Mouse (Mus musculus) forebrain, postnatal 0 days (tissue): Measurements from ENCODE around the gene R3hcc1l. TPM values are rescaled to one million over a fixed set of nuclear protein-coding genes. Genes with fewer than 3 reads are reported as not detected.
A peak's percentile ranks its signal among the peaks of the same experiment; 100 is the strongest.

Source experiments
- ATAC-seq: fragments of 200-750 bp; cut with Nextera tagmentation; 2 replicates; pipeline ENCODE4 v1.8.0; 2017; ENCODE audit warnings: mild to moderate bottlenecking, moderate library complexity
- DNase-seq: peaks from one replicate; pipeline ENCODE4 v3.0.0-alpha.2; 2015
- H3K27ac ChIP-seq: fragments of 300-500 bp; sonication (generic); 2 replicates; pipeline ENCODE4 v1.5.1; 2014; ENCODE audit warnings: low read depth, mild to moderate bottlenecking, antibody characterized with exemption, low read length, moderate library complexity, mixed read lengths
- H3K27me3 ChIP-seq: fragments of 300-500 bp; sonication (generic); 2 replicates; pipeline ENCODE4 v1.6.1; 2014; ENCODE audit warnings: mild to moderate bottlenecking, low read length, mixed read lengths; ENCODE audit not compliant: insufficient read depth
- H3K36me3 ChIP-seq: fragments of 300-500 bp; sonication (generic); 2 replicates; pipeline ENCODE4 v1.6.1; 2014; ENCODE audit warnings: mild to moderate bottlenecking, moderate library complexity; ENCODE audit not compliant: insufficient read depth
- H3K4me1 ChIP-seq: fragments of 300-500 bp; sonication (generic); 2 replicates; pipeline ENCODE4 v1.6.1; 2014; ENCODE audit warnings: antibody characterized with exemption; ENCODE audit not compliant: insufficient read depth
- H3K4me2 ChIP-seq: fragments of 300-500 bp; sonication (generic); 2 replicates; pipeline ENCODE4 v1.6.1; 2014; ENCODE audit warnings: low read depth, mild to moderate bottlenecking, moderate library complexity
- H3K4me3 ChIP-seq: fragments of 300-500 bp; sonication (generic); 2 replicates; pipeline ENCODE4 v1.5.1; 2014; ENCODE audit warnings: low read depth, low read length, mixed read lengths
- H3K9ac ChIP-seq: fragments of 300-500 bp; sonication (generic); 2 replicates; pipeline ENCODE4 v1.6.1; 2014; ENCODE audit warnings: mild to moderate bottlenecking
- H3K9me3 ChIP-seq: fragments of 300-500 bp; sonication (generic); 2 replicates; pipeline ENCODE4 v1.6.1; 2016; ENCODE audit warnings: low read length
- CTCF ChIP-seq: sonication (generic); IDR thresholded peaks from 2 replicates; pipeline ENCODE4 v1.5.1; 2016; ENCODE audit warnings: antibody characterized with exemption, control low read depth, low read depth
- WGBS: fragments of 180-500 bp; shearing (Covaris S2); extraction: QIAGEN DNeasy Blood & Tissue Kit; methylation state at CpG from one replicate; pipeline ENCODE4 v1.1.7; 2014; 5-methylcytosine and 5-hydroxymethylcytosine counted together
- polyA plus RNA-seq: library from polyadenylated mRNA; unstranded; fragments of >200 nt; fragmentation: Nextera tagmentation; extraction: Ambion mirVana; gene quantifications from 2 replicates; pipeline ENCODE4 v1.2.1, GENCODE M21; 2015
- total RNA-seq: library from RNA; depleted of rRNA; stranded (reverse); fragments of >200 nt; gene quantifications from 2 replicates; pipeline ENCODE4 v1.2.3, GENCODE M21; 2014

Gene R3hcc1l
- total and polyA plus RNA-seq, 2 experiments from 2014 or later: 10.7 to 10.9 TPM

DNA sequence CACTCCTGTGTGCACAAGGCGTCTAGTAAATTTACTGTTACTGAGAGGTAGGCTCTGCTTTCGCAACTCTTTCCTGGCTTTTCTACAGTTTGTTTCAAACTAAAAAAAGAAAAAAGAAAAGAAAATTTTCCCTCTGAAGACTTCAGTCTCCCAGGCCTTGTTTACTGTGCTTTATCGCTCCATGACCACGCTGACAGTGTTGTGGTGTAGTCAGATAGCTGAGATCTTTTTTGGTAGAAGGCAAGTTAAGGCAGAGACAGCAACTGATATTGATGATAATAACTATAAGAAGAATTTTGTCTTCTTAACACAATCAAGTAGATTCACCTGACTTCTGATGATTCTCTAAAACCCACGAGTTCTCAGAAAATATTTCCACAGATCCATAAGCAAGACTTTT is 65.1 kb downstream of the R3hcc1l start:
- H3K27me3 ChIP-seq: no peaks in the 10 kb centered on the region
- no peak for ATAC-seq
- H3K27ac ChIP-seq: no peak overlapping the region
- H3K36me3 ChIP-seq: no peaks in the 10 kb centered on the region; the same call in 1 of the 2 replicates
- TF ChIP-seq CTCF: no peak
- DNase-seq: no peak
- H3K9ac ChIP-seq: no peak overlapping the region
- no peaks in the 10 kb centered on the region for H3K4me1 ChIP-seq
- H3K4me3 ChIP-seq: no peak overlapping the region
- H3K4me2 ChIP-seq: no peak overlapping the region
- WGBS: 96% methylated on average over 5 of the region's 5 CpGs
- no peaks in the 10 kb centered on the region for H3K9me3 ChIP-seq

DNA sequence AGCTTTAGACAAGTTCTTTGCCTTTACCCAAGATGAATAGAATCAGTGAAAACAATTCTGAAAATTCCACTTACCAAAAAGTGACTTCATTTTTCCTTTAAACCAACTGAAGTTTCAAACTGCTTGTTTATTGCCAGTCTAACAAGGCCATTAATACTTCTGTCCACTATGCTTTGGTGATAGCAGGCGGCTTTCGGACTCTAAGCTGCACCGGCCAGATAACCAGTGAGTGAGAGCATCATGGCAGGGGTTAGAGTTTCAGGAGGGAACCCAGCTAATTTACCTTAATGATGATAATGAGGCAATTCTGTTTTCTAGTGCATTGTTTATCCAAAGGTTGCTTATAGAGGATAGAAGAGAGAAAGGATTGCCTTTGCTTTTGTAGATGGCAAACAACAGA is 65.6 kb downstream of the R3hcc1l start:
- H3K9ac ChIP-seq: no peak overlapping the region
- 95% methylated on average over 3 of the region's 3 CpGs for WGBS
- H3K4me1 ChIP-seq: no peaks in the 10 kb centered on the region
- ATAC-seq (no peak), DNase-seq (no peak)
- no peak overlapping the region for H3K4me2 ChIP-seq
- TF ChIP-seq CTCF: no peak
- H3K9me3 ChIP-seq: no peaks in the 10 kb centered on the region
- H3K27ac ChIP-seq: no peak overlapping the region
- no peaks in the 10 kb centered on the region for H3K27me3 ChIP-seq
- no peaks in the 10 kb centered on the region; the same call in 1 of the 2 replicates for H3K36me3 ChIP-seq
- no peak overlapping the region for H3K4me3 ChIP-seq

DNA sequence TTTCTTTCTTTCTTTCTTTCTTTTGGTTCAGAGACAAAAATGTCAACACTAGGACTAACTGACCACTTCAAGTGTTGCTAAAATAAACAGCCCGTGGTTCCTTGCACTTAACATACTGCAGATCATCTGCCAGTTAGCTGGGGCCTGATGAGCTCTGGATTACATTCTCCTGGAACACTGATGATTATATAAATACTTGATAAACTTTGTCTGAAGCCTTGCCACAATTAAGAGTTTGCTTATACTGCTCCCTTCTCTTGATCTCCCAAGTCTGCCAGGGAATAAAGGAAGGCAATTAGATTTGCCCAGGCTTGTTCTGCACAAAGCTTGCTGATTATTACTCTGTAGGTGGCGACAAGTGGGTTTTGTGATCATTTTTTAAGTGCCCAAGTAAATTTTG is 69.1 kb downstream of the R3hcc1l start:
- 17% methylated on average over 2 of the region's 2 CpGs for WGBS
- Histone ChIP-seq H3K9ac (no peak overlapping the region), H3K36me3 (no peaks in the 10 kb centered on the region; the same call in none of the 2 replicates), H3K27me3 (no peaks in the 10 kb centered on the region), H3K4me3 (no peak overlapping the region), H3K4me1 (no peaks in the 10 kb centered on the region), H3K9me3 (no peaks in the 10 kb centered on the region), H3K4me2 (no peak overlapping the region), H3K27ac (no peak overlapping the region)
- ATAC-seq (no peak), DNase-seq (no peak)
- TF ChIP-seq CTCF: no peak

DNA sequence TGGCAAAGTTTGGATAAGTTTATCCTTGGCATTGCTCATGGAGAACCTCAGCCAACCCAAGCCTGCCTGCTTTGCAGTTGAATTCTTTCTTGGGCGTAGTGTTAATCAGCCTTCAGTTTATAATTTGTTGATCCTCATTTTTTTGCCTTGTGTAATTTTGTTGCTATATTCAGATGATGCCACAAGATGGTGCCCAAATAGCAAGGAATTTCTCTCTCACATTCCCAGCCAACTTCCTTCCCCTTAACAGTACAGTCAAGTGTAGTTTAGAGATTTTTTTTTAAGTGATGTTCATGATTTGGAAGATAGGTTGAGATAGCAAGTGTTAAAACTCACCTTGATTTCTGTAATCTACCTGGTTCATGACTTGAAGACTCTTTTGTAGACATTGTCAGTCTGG is 70.7 kb downstream of the R3hcc1l start:
- no peaks in the 10 kb centered on the region for H3K4me1 ChIP-seq
- no peak overlapping the region for H3K27ac ChIP-seq
- no peaks in the 10 kb centered on the region for H3K27me3 ChIP-seq
- 37% methylated on average over 1 of the region's 1 CpGs for WGBS
- no peak overlapping the region for H3K4me2 ChIP-seq
- ATAC-seq (peak; percentile 36; the same call in 1 of the 2 replicates), DNase-seq (peak; percentile 74)
- TF ChIP-seq CTCF: peak; percentile 79
- no peak overlapping the region for H3K9ac ChIP-seq
- no peaks in the 10 kb centered on the region for H3K9me3 ChIP-seq
- no peak overlapping the region for H3K4me3 ChIP-seq
- H3K36me3 ChIP-seq: no peaks in the 10 kb centered on the region; the same call in 1 of the 2 replicates

DNA sequence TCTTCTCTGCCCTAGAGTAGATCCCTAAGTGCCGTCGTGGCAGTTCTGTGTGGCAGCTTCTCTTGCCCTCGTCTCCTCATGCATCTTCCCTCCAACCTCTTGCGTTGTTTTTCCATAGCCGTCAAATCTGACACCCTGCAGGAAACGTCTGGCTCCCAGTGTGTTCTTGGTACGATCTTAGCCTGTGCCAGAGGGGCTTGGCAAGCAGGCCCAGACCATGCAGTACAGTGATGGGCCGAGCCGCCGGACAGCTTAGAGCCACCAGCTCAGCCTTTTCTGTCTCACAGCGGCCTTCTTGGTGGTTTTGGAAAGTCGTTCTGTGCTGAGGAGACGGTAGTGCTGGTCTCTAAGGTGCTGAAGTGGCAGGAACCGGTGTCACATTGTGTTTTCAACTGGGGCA is 73.0 kb downstream of the R3hcc1l start:
- H3K9ac ChIP-seq: no peak overlapping the region
- whole genome bisulfite sequencing: 68% methylated on average over 14 of the region's 14 CpGs
- no peaks in the 10 kb centered on the region for H3K4me1 ChIP-seq
- DNase-seq: no peak
- no peaks in the 10 kb centered on the region for H3K9me3 ChIP-seq
- no peak overlapping the region for H3K4me2 ChIP-seq
- no peaks in the 10 kb centered on the region; the same call in 1 of the 2 replicates for H3K36me3 ChIP-seq
- no peak overlapping the region for H3K27ac ChIP-seq
- no peaks in the 10 kb centered on the region for H3K27me3 ChIP-seq
- TF ChIP-seq CTCF: no peak
- H3K4me3 ChIP-seq: no peak overlapping the region
- no peak for ATAC-seq

DNA sequence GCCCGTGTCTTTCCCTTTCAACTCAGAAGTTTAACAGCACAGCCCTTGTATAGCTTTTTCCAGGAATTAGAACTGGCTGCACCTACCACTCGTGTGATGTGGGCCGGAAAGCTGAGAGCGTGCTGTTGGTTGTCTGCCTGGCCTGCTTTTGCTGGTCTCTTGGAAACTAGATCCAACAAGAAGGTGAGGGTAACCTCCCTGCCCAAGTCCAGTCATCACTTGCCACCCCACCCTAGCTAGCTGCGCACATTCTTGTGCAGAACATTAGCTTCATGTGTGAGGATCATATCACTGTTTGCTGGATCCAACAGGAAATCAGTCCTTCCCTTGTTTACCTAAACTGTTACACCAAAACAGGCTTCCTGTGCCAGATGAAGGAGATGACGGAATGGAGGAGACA is 74.9 kb downstream of the R3hcc1l start:
- H3K9ac ChIP-seq: no peak overlapping the region
- 92% methylated on average over 6 of the region's 6 CpGs for WGBS
- no peak for ATAC-seq

DNA sequence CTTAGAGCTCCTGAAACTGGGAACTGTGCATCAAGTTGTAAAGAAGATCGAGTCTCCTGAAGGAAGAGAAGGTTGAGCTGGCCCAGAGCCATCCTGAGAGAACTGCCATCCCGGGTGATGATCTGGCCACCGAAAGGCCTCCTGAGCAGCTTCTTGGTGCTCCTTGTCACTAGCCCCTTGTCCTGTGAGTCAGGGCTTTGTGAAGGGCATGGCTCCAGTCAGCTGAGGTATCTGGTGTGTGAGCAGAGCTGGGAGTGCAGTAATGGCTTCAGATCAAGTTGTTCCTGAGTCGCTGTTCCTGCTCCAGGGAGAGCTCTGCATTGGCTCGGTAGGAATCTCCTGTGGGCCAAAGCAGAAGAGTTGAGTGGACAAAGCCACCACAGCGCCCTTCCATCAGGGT is 76.5 kb downstream of the R3hcc1l start:
- Histone ChIP-seq H3K4me1 (no peaks in the 10 kb centered on the region), H3K4me3 (no peak overlapping the region), H3K9ac (no peak overlapping the region), H3K27me3 (no peaks in the 10 kb centered on the region), H3K4me2 (no peak overlapping the region), H3K36me3 (no peaks in the 10 kb centered on the region; the same call in 1 of the 2 replicates), H3K9me3 (no peaks in the 10 kb centered on the region), H3K27ac (no peak overlapping the region)
- 98% methylated on average over 6 of the region's 6 CpGs for WGBS
- no peak for ATAC-seq
- DNase-seq: no peak
- no peak for TF ChIP-seq CTCF

More for the DNA sequence above, 74.9 kb downstream of the R3hcc1l start:
- H3K4me3 ChIP-seq: no peak overlapping the region
- no peak for TF ChIP-seq CTCF
- no peak for DNase-seq
- no peaks in the 10 kb centered on the region for H3K9me3 ChIP-seq
- no peak overlapping the region for H3K4me2 ChIP-seq
- H3K27me3 ChIP-seq: no peaks in the 10 kb centered on the region
- no peaks in the 10 kb centered on the region; the same call in 1 of the 2 replicates for H3K36me3 ChIP-seq
- no peaks in the 10 kb centered on the region for H3K4me1 ChIP-seq
- H3K27ac ChIP-seq: no peak overlapping the region

DNA sequence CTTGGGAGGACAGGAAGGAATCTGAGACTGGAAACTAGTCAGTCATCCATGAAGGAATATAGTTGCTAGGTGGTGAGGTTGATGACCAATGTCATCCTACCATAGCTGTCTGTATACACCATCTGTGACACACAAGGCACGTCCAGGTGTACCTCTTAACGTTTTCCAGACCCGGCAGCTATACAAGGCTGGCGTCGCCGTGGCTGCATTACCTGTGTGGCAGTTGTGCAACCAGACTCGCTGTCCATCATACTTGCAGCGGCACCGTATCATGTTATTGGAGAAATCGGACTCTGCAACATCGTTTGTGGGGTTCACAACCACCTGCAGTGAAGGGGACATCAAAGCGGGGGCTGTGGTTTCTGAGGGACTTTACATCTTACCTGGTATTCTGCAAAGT is 78.7 kb downstream of the R3hcc1l start:
- DNase-seq: no peak
- no peaks in the 10 kb centered on the region for H3K27me3 ChIP-seq
- no peaks in the 10 kb centered on the region for H3K4me1 ChIP-seq
- 96% methylated on average over 12 of the region's 12 CpGs for WGBS
- H3K4me3 ChIP-seq: no peak overlapping the region
- no peak overlapping the region for H3K27ac ChIP-seq
- no peaks in the 10 kb centered on the region for H3K9me3 ChIP-seq
- H3K9ac ChIP-seq: no peak overlapping the region
- no peak for TF ChIP-seq CTCF
- no peak overlapping the region for H3K4me2 ChIP-seq
- no peaks in the 10 kb centered on the region for H3K36me3 ChIP-seq
- no peak for ATAC-seq
